Mouse (Mus musculus) right cerebral cortex, postnatal 25 days (tissue): ENCODE results near the gene 5730596B20Rik.

ENCODE experiments used
- DNase-seq: peaks from one replicate; pipeline ENCODE4 v3.0.0; 2022

The 5730596B20Rik gene

GRCm38 (mm10) chr6:52177061-52177735 lies at the start of gene 5730596B20Rik:
Gene 5730596B20Rik, plus strand, starts transcription at chr6:52177498.
- no peak for DNase-seq

DNA sequence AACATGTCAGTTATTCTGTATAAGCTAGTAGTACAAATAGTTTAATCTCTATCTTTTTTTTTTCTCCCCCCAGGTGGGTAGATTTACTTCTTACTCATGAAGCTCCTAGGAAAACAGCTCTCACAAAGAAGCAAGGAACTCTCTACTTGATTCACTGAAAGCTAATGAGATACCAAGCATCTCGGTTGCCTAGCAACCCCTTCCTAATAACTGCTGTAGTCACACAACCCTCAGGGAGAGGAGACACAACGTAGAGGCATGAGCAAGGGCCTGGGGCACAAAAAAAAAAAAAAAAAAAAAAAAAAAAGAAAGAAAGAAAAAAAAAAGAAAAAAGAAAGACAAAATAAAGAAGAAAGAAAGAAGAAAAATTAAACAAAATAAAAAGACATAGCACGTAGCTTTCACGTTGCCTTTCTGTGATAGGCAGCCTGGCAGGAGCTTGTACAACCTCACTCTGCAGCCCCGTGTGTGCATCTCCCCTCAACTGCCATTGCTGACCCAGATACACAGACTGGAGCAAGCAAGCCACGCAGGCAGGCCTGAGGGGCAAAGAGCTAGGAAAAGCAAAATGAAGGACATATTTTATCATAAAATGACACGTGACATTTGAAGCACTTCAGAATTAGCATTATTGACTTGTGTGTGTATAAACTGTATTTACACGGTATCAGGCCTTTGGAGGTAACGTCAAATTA lies 39.3 kb upstream of the 5730596B20Rik start:
- no peak for DNase-seq

GRCm38 (mm10) chr6:52138576-52138975 lies 38.7 kb upstream of the 5730596B20Rik start:
- no peak for DNase-seq

DNA sequence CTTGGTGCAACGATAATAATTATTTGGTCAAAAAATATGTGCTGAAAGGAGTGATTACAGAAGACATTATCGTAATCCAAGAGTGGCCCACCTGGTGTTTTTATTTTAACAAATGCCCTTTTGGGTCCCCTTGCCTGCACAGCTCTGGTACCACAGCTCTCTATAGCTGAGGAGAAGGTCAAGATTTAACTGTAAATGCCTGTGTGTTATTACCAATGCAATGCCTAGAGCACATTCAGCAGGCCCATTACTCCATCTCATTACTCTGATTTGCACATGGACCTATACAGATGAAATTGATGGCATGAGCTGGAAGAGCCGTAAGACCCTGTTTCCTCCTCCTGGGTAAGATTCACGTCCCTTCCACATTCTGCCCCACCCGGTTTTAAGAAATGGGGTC lies 38.2 kb upstream of the 5730596B20Rik start:
- no peak for DNase-seq

DNA sequence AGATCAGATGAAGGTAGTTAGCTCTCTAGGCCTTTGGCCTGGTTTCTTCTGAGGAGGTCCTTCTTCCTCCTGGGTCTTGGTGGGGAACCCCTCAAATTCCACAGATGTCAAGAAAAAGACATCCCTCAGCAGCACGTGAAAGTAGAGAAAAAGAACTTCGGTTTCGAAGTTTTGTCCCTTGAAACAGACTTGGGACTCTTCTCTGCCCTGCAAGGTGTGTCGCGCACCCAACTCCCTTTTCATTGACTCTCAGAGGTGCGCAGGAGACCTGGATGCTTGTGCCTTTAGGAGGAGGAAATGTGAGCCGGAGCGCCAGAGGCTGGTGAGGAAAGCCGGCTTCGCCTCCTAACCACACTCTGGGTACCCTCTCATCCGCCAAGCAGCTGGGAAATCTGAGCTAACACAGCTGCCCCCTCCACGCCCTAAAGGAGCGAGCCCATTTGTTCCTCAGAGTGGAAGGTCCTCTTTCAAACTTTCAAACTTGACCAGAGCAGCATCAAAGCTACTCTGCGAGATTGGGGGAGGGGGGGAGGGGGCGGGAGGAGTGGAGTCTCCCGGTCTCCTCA lies 26.8 kb upstream of the 5730596B20Rik start:
- no peak for DNase-seq

DNA sequence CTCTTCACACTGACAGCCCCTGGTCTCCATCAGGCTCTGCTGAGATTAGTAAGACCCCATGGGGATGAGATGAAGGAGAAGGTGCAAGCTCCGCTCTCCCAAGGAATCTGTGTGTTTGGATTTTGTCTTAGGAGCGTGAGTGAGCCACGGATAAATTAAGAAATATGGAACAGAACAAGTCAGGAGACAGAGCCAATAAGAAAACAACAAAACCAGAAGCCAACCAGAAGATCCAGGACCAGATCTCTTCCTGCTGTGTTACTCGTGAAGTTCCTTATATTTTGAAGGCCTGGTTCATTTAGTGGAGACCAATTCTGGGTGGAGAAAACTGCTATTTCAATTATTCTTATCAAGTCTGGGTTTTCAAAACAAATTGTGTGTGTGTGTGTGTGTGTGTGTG lies 25.7 kb upstream of the 5730596B20Rik start:
- DNase-seq = no peak

- no peak for DNase-seq
Measured at GRCm38 (mm10) chr6:52152226-52153193, 24.8 kb upstream of the 5730596B20Rik start.

DNA sequence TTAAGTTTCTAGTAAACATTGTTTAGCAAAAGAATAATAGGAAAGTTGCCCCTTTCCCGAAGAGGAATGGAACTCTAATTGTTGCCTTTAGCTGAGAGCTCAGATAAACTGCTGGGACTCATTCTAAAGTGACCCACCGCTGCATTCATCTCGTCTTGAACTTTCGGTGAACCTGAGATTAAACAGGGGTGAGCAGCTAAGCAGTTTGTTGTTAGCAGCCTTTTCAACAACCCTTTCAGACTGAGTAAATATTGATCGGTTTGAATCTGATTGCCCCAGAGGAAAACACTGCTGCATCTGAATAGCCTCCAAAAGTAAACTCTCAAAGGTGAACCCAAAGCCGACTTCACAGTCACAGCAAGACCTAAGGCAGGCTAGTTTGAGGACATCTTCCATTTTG lies 24.0 kb upstream of the 5730596B20Rik start:
- no peak for DNase-seq

DNA sequence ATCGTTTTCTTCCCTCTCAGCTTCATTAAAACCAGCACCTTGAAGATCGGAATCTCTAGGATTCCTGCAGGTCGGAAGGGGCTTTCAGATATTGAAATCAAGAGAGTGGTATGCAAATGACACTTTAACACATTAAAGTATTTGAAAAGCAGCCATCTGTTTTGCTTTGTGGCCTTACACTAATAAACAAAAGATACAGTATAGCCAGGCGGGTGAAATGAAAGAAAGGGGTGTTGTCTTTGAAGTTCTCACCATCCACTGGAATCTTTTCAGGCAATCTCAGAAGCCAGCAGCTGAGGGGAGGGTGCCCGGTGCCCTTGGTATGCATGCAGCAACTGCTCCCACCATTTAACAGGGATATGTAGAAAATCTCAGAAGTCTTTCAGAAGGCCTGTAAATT lies 23.3 kb upstream of the 5730596B20Rik start:
- DNase-seq = no peak

DNA sequence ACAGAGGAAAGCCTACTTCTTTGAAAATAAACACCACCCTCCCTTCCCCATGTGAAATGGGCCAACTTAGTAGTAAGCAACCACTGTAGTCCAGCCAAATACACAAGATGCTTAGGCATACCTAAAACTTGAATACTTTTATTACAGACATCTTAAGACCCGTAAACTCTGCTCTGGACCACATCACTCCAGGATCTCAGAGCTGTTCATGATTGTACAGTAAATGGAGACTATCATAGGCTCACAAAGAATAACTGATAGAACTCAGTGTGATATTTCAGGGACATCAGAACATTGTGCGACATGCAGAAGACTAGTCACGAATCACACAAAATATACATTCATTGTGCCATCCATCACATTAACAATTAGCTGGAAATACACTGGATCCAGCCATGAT lies 21.8 kb upstream of the 5730596B20Rik start:
- DNase-seq = no peak

DNA sequence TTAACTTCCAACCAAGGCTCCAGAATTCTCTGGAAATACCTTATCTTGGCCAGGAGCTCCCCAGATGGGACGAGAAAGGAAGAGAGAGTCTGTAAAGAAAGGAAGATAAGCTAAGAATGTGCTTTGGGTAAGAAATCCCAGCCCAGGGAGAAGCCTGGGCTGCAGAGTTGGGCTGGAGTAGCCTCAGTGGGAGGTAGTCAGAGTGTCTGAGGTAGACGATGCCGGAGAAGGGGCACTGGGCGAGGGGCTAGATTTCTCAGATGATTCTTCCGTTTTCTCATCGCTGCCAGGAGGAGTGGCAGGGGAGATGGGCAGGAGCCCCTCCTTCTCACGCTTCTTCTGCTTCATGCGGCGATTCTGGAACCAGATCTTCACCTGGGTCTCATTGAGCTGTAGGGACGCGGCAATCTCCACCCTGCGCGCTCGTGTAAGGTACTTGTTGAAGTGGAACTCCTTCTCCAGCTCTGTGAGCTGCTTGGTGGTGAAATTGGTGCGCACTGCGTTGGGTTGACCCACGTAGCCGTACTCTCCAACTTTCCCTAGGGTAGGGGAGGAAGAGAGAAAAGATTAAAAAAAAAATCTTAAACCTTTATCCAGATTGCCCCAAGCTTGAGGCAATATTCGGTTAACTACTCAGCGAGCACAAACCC lies 20.6 kb upstream of the 5730596B20Rik start:
- DNase-seq = no peak

DNA sequence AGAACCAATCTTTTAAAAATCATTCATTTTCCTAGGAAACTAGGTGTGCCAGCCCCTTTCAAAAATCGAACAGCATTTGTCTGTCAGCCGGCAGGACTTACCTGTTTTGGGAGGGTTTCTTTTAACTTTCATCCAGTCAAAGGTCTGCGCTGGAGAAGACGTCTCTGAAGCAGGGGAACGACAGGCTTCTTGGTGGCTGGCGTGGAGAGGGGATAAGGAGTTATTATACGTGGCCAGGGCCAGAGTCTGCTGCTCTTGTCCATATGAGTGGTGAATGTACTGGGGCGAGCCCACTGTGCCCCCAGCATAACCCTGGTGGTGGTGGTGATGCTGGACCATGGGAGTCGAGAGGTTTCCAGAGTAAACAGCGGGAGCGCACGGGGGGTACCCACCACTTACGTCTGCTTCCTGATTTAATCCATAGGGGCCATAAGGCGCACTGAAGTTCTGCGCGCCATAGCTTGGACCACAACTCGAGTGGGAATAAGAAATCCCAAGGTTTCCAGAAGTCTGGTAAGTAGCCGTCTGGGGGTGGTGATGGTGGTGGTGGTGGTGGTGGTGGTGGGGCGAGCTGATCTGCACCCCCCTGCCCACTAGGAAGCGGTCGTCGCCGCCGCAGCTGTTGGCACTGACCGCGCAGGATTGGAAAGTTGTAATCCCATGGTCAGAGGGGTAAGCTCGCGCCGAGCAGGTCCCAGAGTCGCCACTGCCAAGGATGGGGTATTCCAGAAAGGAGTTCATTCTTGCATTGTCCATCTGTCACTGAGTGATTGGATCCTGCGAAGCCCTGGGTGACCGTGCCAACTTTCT lies 19.6 kb upstream of the 5730596B20Rik start:
- no peak for DNase-seq

GRCm38 (mm10) chr6:52158276-52159051 lies 18.8 kb upstream of the 5730596B20Rik start, which contains the start of gene Hoxa1:
Gene Hoxa1, minus strand, starts transcription at chr6:52158317.
- no peak for DNase-seq

GRCm38 (mm10) chr6:52159164-52159761 lies 18.0 kb upstream of the 5730596B20Rik start:
- no peak for DNase-seq

DNA sequence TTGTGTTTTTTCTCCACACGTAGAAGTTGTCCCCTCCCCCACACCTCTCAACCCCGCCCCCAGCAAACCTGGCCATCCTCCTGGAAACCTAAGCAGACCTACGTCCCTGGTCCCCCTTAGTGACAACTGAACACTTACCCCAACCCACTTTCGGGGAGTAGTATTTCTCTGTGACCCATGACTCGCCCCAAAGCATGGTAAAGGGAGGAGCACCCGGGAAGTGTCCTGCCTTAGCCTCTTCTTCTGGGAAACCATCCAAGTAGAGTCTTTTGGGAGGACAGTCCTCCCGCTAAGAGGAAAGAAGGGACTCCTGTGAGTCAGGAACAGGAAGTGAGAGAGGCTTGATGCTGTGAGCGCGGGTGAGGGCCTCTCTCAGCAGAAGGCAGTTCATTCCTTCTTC lies 17.3 kb upstream of the 5730596B20Rik start:
- no peak for DNase-seq

GRCm38 (mm10) chr6:52160511-52161335 lies 16.6 kb upstream of the 5730596B20Rik start:
- DNase-seq = no peak

DNA sequence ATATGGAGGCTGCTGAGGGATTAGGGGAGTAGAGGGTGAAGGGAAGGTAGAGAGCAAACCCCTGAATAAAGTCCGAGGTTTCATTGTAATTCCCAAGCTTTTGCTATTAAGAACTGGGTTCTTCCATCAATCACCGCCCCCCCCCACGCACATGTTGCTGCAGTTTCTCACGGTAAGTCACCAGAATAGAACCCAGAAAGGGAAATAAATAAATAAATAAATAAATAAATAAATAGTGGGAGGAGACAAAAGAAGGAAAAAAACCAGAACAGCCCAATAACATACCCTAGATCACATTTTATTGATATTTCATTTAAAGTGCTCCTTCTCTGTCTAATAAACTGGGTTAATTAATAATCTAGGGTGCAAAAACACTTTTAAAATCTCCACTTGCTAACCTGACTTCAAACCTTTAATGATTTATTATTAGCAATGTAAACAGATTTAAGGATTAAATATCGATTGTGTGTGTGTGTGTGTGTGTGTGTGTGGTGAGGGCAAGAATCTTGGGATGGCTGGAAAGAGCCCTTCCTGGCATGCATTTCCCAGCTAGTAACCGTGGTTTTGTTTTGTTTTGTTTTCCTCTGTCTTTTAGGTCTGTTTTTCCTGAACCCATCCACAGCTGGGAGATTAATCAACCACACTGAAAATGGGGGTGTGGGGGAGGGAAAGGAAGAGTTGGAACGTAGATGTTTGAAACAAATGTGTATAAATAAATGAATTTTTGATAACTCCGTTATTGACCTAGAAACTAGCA lies 15.8 kb upstream of the 5730596B20Rik start:
- DNase-seq = no peak

DNA sequence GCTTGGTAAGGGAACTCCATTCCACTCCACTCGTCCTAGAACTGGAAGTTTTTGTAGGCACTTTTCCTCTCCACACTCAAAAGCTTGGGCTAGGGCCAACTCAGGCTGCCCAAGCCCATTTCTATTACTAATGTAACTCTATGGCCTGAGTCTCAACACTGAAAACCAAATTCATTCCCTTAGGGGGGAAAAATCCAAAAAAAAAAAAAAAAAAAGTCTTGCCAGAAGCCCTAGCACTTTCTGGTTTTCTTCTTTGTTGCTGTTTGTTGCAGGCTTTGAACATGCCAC lies 15.3 kb upstream of the 5730596B20Rik start:
- DNase-seq = no peak
